Mouse (Mus musculus) myocyte (in vitro differentiated cells): ENCODE results near the gene A030003K21Rik.

Experiments used
- E2F4 ChIP-seq: IDR thresholded peaks from one replicate; pipeline ENCODE4 v1.6.1; 2011; ENCODE audit warnings: mild to moderate bottlenecking, control low read depth, moderate library complexity; ENCODE audit not compliant: insufficient read depth
- MAX ChIP-seq: IDR thresholded peaks from one replicate; pipeline ENCODE4 v1.6.1; 2011; ENCODE audit warnings: low read depth, mild to moderate bottlenecking, control low read depth
- MYOD1 ChIP-seq, 3 experiments: IDR thresholded peaks; one replicate each; pipeline ENCODE4 v1.6.1; 2011; ENCODE audit warnings: control low read depth in 2 of 3, low read depth in 2 of 3, mild to moderate bottlenecking in 2 of 3, moderate library complexity in 1 of 3; ENCODE audit not compliant: insufficient read length in 2 of 3, control insufficient read depth in 1 of 3
- POLR2A ChIP-seq: IDR thresholded peaks from one replicate; pipeline ENCODE4 v1.6.1; 2011; ENCODE audit warnings: low read depth, mild to moderate bottlenecking, control low read depth, moderate library complexity; ENCODE audit not compliant: insufficient read length
- SRF ChIP-seq: IDR thresholded peaks from one replicate; pipeline ENCODE4 v1.6.1; 2011; ENCODE audit warnings: low read depth; ENCODE audit not compliant: control insufficient read depth, insufficient read length
- TCF12 ChIP-seq: IDR thresholded peaks from one replicate; pipeline ENCODE4 v1.6.1; 2011; ENCODE audit warnings: mild to moderate bottlenecking, control low read depth; ENCODE audit not compliant: poor library complexity, insufficient read depth, severe bottlenecking
- TCF3 ChIP-seq: IDR thresholded peaks from one replicate; pipeline ENCODE4 v1.6.1; 2011; ENCODE audit warnings: low read depth, control low read depth; ENCODE audit not compliant: insufficient read length
- USF1 ChIP-seq: IDR thresholded peaks from one replicate; pipeline ENCODE4 v1.6.1; 2011; ENCODE audit warnings: low read depth, mild to moderate bottlenecking, control low read depth, moderate library complexity

- TF ChIP-seq TCF12 (no peak), E2F4 (no peak), POLR2A (no peak), MYOD1 (IDR thresholded peaks at IDR 0.05; ENCODE audit: control insufficient read depth in 1 of 3, insufficient read length in 2 of 3, low read depth in 2 of 3) (no peak), USF1 (no peak), MAX (no peak), SRF (no peak), TCF3 (no peak)
These were observed 4.5 kb downstream of the A030003K21Rik start for GRCm38 (mm10) chr1:82938666-82939065.
